Mouse (Mus musculus): ENCODE results near the gene Asb16. TPM values are rescaled to one million over a fixed set of nuclear protein-coding genes. Genes with fewer than 3 reads are reported as not detected.

The Asb16 gene
- polyA plus RNA-seq (2012; rRNA removed) = 0.39 and 0.44 TPM in 2 replicates
- 0.05 and 0.08 TPM in 2 replicates for polyA plus RNA-seq (2014; fragmentation: Nextera tagmentation; extraction: Ambion mirVana)

DNA sequence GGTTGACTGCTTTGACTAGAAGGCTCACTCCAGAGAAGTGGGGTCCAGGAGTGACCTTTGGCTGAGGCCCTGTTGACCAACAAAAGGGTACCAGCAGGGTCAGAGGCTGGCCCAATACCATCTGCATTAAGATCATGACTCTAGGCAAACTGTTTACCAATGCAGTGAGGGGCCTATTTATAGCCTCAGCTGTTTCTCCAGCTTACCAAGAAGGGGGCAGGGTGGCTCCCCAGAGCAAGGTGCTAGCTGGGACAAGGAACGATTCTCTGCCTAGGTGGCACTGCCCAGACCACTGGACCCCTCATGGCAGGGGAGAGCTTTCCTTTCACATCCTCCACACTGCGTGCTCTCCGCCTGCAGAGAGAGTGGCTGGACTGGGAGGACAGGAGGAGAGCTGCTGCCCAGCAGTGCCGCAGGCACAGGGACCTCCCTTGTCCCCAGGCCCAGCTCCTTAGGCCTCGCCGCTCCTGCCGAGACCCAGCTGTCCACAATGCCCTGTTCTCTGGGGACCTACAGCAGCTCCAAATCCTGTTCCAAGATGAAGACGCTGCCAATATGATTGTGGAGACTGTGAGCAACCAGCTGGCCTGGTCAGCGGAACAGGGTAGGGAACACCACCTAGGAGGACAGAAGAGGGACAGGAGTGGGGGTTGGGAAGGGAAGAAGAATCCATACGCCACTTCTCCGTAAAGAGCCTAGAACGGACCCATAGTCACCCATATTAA is at the start of gene Asb16:
TSS of gene Asb16 (plus strand) at position 224 of the 725 bp plus-strand sequence.
- 76% methylated on average over 12 of the region's 12 CpGs for WGBS (ENCODE audit: insufficient replicate concordance)
- no peaks in the 10 kb centered on the region for H3K9me3 ChIP-seq (ENCODE audit: control insufficient read depth, low read length)

DNA sequence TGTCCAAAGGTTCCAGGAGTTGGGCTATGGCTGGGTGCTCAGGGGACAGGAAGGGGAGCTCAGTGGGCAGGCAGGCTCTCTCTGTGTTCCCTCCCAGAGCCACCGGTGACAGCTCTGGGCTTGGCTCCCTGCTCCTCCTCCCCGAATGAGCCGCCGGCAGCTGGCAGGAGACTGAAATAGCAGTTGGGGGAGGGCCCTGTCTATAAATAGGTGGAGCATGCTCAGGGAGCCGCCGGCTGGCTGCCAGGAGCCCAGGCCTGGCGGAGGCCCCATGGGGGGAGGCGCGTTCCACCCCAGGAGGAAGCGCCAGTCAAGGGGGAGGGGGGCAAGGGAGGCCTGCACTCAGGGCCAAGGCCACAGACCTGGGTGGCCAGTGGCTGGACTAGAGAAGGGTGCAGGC is 49.8 kb upstream of the Asb16 start:
- ATAC-seq (ENCODE audit: insufficient read depth) (peak; percentile 86), DNase-seq (ENCODE audit: low read depth in 3 of 3, low spot score in 3 of 3) (peak; percentile 65 to 70 (median 66))
- TF ChIP-seq CTCF (IDR thresholded peaks at IDR 0.05; ENCODE audit: low read depth) (peak; percentile 20; the same call in 1 of the 2 replicates), EP300 (IDR thresholded peaks at IDR 0.05; ENCODE audit: low read depth) (0 out of 2 replicates have a peak, but pooled peaks have one; percentile 12)
- 2% methylated on average over 10 of the region's 10 CpGs for WGBS (ENCODE audit: insufficient replicate concordance)
- H3K4me1 ChIP-seq (replicated peaks; ENCODE audit: control insufficient read depth in 2 of 2, insufficient read depth in 2 of 2, low read length in 1 of 2) = peaks cover 13 to 32% of the 10 kb centered on the region in 2 experiments
- H3K4me2 ChIP-seq (ENCODE audit: low read depth) = peak overlapping the region; percentile 61
- peak overlapping the region; percentile 45 for H3K9ac ChIP-seq (replicated peaks)
- no peaks in the 10 kb centered on the region; the same call in 1 of the 2 replicates for H3K27me3 ChIP-seq (ENCODE audit: control insufficient read depth, insufficient read depth, low read length)
- no peaks in the 10 kb centered on the region for H3K36me3 ChIP-seq (replicated peaks; ENCODE audit: control insufficient read depth, insufficient read depth, low read depth)
- no peaks in the 10 kb centered on the region for H3K9me3 ChIP-seq (ENCODE audit: control insufficient read depth, low read length)
- H3K4me3 ChIP-seq (ENCODE audit: insufficient read depth in 1 of 2, low read depth in 2 of 2, low read length in 2 of 2) = peak overlapping the region; percentile 34 to 45
- H3K27ac ChIP-seq = no peak overlapping the region

More for the DNA sequence above, at the start of gene Asb16:
- Histone ChIP-seq H3K27ac (no peak within 1 kb of the TSS), H3K4me2 (ENCODE audit: low read depth) (no peak within 1 kb of the TSS), H3K4me3 (ENCODE audit: insufficient read depth in 1 of 2, low read depth in 2 of 2, low read length in 2 of 2) (no peak within 1 kb of the TSS), H3K36me3 (replicated peaks; ENCODE audit: control insufficient read depth, insufficient read depth, low read depth) (no peaks in the 10 kb centered on the region), H3K9ac (replicated peaks) (no peak within 1 kb of the TSS), H3K4me1 (replicated peaks; ENCODE audit: control insufficient read depth in 2 of 2, insufficient read depth in 2 of 2, low read length in 1 of 2) (0 out of 4 replicates have a peak, but pooled peaks cover 0 to 2% of the 10 kb centered on the region in 2 experiments), H3K27me3 (ENCODE audit: control insufficient read depth, insufficient read depth, low read length) (no peaks in the 10 kb centered on the region)
- ATAC-seq (ENCODE audit: insufficient read depth) (no peak), DNase-seq (ENCODE audit: low read depth in 3 of 3, low spot score in 3 of 3) (no peak)
- no peak for TF ChIP-seq CTCF (IDR thresholded peaks at IDR 0.05; ENCODE audit: low read depth)

DNA sequence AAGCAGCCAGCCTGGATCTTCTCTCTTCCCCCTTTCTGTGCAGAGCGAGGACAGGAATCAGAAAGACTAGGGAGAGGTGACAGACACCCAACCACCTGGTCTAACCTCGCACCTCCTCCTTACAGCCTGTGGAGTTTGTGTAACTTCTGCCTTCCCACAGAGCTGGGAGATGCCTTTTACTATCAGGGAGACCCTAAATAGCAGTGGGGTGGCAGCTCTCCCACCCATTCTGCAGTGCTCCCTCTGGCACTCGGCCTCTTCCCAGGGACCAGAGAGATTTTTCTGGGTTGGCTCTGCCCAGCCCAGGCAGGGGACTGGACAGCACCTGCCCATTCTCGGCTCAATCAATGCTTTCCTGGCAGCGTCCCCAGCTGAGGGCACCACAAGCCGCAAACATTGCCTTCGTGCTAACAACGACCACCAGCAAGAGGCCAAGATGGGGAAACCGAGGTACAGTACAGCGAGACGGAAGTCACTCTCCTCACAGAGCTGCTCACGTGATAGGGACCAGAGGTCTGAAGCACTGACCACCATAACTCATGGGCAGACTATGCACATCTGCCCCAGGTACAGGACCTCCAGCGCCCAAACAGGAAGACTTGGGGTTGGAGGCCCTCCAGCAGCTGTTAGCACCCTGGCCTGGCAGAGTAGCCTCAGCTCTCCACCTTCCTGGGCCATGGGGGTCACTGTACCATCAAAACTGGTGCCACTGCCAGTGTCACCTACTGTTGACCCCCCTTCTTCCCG is 49.1 kb upstream of the Asb16 start:
- TF ChIP-seq EP300 (IDR thresholded peaks at IDR 0.05; ENCODE audit: low read depth) = no peak
- TF ChIP-seq CTCF (IDR thresholded peaks at IDR 0.05; ENCODE audit: low read depth) = no peak
- Histone ChIP-seq H3K9me3 (ENCODE audit: control insufficient read depth, low read length) (no peaks in the 10 kb centered on the region), H3K4me3 (ENCODE audit: insufficient read depth in 1 of 2, low read depth in 2 of 2, low read length in 2 of 2) (0 out of 4 replicates have a peak overlapping the region, but pooled peaks of 1 of the 2 experiments have one; percentile 45), H3K27me3 (ENCODE audit: control insufficient read depth, insufficient read depth, low read length) (peaks cover 2% of the 10 kb centered on the region; the same call in 1 of the 2 replicates), H3K4me2 (ENCODE audit: low read depth) (peak overlapping the region; percentile 61), H3K9ac (replicated peaks) (no peak overlapping the region), H3K27ac (no peak overlapping the region), H3K36me3 (replicated peaks; ENCODE audit: control insufficient read depth, insufficient read depth, low read depth) (no peaks in the 10 kb centered on the region), H3K4me1 (replicated peaks; ENCODE audit: control insufficient read depth in 2 of 2, insufficient read depth in 2 of 2, low read length in 1 of 2) (peaks cover 13 to 37% of the 10 kb centered on the region in 2 experiments)
- DNase-seq (ENCODE audit: low read depth in 3 of 3, low spot score in 3 of 3) (no peak), ATAC-seq (ENCODE audit: insufficient read depth) (no peak)
- WGBS (ENCODE audit: insufficient replicate concordance) = 40% methylated on average over 14 of the region's 14 CpGs

DNA sequence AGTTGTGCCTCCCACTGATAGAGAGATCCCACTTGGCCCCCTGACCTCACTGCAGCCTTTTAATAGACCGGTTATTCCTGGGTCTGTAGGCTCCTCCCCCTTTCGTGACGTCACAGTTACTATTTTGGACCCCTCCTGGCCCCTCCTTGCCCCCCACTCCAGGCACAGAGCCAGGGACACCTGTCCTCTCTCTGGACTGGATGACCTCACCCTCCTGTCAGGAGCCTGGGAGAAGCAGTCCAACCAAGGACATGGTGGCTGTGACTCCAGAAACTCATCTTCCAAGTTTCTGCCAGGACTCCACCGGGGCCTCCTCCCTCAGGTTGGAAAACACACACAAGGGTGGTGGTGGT is 48.6 kb upstream of the Asb16 start:
- no peaks in the 10 kb centered on the region for H3K9me3 ChIP-seq (ENCODE audit: control insufficient read depth, low read length)
- no peak for ATAC-seq (ENCODE audit: insufficient read depth)
- H3K9ac ChIP-seq (replicated peaks) = no peak overlapping the region
- no peak for DNase-seq (ENCODE audit: low read depth in 3 of 3, low spot score in 3 of 3)
- peaks cover 2% of the 10 kb centered on the region for H3K27me3 ChIP-seq (ENCODE audit: control insufficient read depth, insufficient read depth, low read length)
- peaks cover 13 to 38% of the 10 kb centered on the region in 2 experiments for H3K4me1 ChIP-seq (replicated peaks; ENCODE audit: control insufficient read depth in 2 of 2, insufficient read depth in 2 of 2, low read length in 1 of 2)
- no peak overlapping the region for H3K4me3 ChIP-seq (ENCODE audit: insufficient read depth in 1 of 2, low read depth in 2 of 2, low read length in 2 of 2)
- H3K36me3 ChIP-seq (replicated peaks; ENCODE audit: control insufficient read depth, insufficient read depth, low read depth) = no peaks in the 10 kb centered on the region
- WGBS (ENCODE audit: insufficient replicate concordance) = 35% methylated on average over 4 of the region's 4 CpGs
- H3K27ac ChIP-seq = no peak overlapping the region
- no peak for TF ChIP-seq EP300 (IDR thresholded peaks at IDR 0.05; ENCODE audit: low read depth)
- no peak for TF ChIP-seq CTCF (IDR thresholded peaks at IDR 0.05; ENCODE audit: low read depth)
- no peak overlapping the region for H3K4me2 ChIP-seq (ENCODE audit: low read depth)

DNA sequence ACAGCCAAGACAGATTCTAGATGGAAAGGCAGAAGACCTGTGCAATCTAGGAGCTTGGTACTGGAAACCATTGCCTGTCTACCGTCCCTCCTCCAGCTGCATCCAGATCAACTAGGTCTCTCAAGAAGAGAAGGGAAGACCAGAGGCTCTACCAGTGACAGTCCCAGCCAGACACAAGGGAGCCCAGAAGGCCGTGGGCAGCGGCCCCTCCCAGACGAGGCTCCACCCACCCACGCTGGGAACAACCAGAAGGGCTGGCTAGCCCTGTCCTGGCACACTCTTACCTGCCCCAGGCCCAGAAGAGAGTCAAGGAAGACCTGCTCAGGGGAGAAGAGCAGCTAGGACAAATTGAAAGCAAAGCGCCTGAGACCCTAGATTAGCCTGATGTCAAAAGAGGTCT is 48.1 kb upstream of the Asb16 start:
- TF ChIP-seq CTCF (IDR thresholded peaks at IDR 0.05; ENCODE audit: low read depth) (no peak), EP300 (IDR thresholded peaks at IDR 0.05; ENCODE audit: low read depth) (no peak)
- ATAC-seq (ENCODE audit: insufficient read depth) (no peak), DNase-seq (ENCODE audit: low read depth in 3 of 3, low spot score in 3 of 3) (no peak)
- no peak overlapping the region for H3K27ac ChIP-seq
- WGBS (ENCODE audit: insufficient replicate concordance) = 32% methylated on average over 6 of the region's 6 CpGs
- H3K9me3 ChIP-seq (ENCODE audit: control insufficient read depth, low read length) = no peaks in the 10 kb centered on the region
- no peak overlapping the region for H3K4me2 ChIP-seq (ENCODE audit: low read depth)
- H3K9ac ChIP-seq (replicated peaks) = no peak overlapping the region
- peaks cover 13 to 34% of the 10 kb centered on the region in 2 experiments for H3K4me1 ChIP-seq (replicated peaks; ENCODE audit: control insufficient read depth in 2 of 2, insufficient read depth in 2 of 2, low read length in 1 of 2)
- no peaks in the 10 kb centered on the region for H3K36me3 ChIP-seq (replicated peaks; ENCODE audit: control insufficient read depth, insufficient read depth, low read depth)
- H3K4me3 ChIP-seq (ENCODE audit: insufficient read depth in 1 of 2, low read depth in 2 of 2, low read length in 2 of 2) = no peak overlapping the region
- H3K27me3 ChIP-seq (ENCODE audit: control insufficient read depth, insufficient read depth, low read length) = peaks cover 2% of the 10 kb centered on the region

All from liver, embryonic 14.5 days (tissue).